Mouse (Mus musculus): ENCODE results near the gene Ints1.
A peak's percentile ranks its signal among the peaks of the same experiment; 100 is the strongest.
"Not testable (repeated sequence)": the region's sequence is repeated elsewhere in the genome, so short reads cannot be mapped to it uniquely, and the experiment has no call there.

Gene Ints1

DNA sequence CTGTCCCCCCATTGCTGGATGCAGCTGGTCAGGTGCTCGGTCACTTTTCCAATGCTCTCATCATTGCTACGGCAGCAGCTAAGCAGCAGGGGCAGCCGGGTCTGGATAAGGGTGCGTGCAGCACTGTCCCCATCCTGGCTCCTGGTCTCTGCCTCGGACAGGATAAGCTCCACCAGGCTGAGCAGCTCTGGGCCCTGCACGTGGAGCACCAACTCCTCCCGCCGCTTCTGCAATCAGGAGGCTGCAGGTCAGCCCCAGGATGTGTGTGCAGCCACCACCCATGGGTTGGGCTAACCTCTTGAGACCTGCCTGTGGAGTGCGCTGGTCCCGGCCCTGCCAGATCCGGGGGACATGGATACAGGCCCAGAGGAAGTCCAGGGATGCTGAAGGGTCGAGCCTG lies 19.3 kb downstream of the Ints1 start:
- DNase-seq (ENCODE audit: low read depth, low spot score): no peak

DNA sequence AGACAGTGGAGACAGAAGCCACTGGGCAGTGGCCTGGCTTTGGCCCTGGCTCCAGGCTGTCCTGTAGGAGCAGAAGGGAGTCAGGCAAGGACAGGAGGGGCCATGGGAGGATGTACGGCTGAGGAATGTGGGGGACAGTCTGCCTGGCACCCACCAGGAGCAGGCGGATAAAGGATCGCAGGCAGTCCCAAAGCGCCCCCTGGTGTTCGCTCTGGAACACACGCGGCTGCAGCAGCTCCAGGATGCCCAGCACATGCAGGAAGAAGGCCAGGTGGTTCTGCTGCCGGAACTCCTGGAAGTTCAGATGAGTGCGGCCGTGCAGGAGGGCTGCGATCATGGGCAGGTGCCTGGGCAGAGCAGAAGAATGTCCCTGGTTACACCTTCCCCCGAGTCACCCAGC lies 20.7 kb downstream of the Ints1 start:
- peak; percentile 34 for DNase-seq (ENCODE audit: low read depth, low spot score)

DNA sequence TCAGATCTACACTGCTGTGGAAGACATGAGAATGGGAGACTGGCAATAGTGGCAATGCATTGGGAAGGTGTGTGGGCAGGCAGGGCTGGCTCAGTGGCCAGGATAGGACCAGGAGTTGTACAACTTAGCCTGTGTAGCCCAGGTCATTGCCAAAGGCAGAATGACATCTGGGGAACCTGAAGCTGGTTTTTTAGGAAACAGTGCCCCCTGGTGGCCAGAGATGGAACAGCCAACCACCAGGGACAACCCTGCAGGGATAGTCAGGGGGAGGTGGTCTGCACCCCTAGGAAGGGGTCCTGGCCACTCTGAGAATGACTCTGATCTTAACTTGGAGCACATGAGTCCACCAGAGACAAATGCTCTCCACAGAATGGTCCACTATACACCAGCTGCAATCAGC lies 24.9 kb downstream of the Ints1 start:
- peak; percentile 51 for DNase-seq (ENCODE audit: low read depth, low spot score)

DNA sequence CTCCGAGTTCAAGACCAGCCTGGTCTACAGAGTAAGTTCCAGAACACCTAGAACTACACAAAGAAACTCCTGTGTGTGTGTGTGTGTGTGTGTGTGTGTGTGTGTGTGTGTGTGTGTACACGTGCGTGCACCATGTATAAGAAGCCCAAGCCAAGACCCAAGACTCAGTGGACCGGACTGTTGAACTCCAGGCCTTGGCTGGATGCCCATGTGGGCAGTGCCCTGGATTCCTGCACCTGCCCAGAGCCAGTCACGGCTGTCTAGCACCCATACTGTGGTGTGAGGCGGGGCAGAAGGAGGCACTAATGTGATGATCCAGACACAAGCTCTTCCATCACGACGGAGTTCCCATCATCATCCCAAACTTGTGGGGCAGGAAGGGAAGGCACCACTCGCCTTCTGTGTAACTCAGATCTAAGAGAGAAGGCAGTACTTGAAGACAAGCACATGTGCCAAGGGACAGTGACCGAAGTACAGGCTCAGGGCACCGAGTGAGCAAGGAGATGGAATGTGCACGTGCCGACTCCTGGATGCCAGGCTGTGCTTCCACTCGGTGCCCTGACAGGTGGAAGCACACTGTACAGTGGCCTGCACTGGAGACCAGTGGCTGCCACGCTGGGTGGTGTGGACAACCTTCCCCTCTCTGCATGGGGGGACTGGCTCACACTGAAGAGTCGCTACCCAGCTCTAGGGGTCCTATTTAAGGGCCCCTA lies 25.9 kb downstream of the Ints1 start:
- DNase-seq (ENCODE audit: low read depth, low spot score): no peak

DNA sequence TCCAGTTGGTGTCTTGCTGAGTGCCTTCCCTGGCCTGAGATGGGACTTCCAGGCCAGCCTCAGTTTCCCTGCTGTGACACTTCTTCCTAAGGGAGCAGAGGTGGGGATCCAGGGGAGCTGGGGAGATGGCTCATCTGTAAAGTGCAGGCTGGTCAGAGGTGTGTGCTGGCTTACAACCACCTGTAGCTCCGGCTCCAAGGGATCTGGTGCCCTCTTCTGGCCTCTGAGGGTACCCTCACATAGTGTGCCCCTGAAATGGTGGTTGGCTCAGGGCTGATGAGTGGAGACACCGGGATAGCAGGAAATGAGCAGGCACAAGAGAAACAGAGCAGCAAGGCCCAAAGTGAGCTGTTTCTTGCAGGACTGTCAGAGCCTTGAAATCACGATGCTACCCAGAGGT lies 29.7 kb downstream of the Ints1 start:
- peak; percentile 49 for DNase-seq (ENCODE audit: low read depth, low spot score)

DNA sequence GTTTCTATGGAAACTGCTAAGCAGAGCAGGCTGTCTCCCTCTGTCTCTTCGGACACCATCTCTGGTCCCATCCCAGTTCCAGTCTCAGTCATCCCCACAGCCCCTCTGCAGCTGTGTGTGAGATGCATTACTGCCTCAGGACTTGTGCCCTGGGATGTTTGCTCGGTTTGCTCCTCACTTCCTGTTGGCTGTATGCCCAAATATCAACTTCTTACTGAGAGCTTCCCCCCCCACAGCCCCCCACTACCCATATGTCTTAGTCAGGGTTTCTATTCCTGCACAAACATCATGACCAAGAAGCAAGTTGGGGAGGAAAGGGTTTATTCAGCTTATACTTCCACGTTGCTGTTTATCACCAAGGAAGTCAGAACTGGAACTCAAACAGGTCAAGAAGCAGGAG lies 32.8 kb downstream of the Ints1 start:
- DNase-seq (ENCODE audit: low read depth, low spot score): not testable (repeated sequence)

DNA sequence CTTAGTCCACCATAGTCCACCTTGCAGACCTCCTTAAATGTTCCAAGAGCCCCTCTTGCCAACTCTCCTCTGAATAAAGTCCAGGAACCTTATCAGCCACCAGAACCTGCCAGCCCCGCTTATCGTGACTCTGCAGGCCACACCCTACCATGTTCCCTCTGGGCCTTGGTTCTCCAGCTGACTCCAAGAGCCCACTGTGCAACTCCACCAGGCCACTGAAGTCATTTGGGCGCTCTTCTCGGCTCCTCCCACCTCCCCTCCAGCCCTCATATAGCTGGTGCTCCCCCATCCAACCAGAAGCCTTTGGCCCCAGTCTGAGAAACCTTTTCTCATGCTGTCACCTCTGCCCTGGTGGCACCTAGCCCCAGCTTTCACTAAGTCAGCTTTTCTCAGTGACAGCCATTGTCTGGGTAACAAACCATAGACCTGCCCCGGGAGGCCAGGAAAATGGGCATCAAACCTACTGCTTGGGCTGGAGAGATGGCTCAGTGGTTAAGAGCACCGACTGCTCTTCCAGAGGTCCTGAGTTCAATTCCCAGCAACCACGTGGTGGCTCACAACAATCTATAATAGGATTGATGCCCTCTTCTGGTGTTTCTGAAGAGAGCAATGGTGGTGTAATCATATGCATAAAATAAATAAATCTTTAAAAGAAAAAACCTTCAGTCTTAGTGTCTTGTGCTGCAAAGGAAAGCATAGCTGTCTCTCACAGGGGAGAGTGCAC lies 36.7 kb downstream of the Ints1 start:
- no peak for DNase-seq (ENCODE audit: low read depth, low spot score)

DNA sequence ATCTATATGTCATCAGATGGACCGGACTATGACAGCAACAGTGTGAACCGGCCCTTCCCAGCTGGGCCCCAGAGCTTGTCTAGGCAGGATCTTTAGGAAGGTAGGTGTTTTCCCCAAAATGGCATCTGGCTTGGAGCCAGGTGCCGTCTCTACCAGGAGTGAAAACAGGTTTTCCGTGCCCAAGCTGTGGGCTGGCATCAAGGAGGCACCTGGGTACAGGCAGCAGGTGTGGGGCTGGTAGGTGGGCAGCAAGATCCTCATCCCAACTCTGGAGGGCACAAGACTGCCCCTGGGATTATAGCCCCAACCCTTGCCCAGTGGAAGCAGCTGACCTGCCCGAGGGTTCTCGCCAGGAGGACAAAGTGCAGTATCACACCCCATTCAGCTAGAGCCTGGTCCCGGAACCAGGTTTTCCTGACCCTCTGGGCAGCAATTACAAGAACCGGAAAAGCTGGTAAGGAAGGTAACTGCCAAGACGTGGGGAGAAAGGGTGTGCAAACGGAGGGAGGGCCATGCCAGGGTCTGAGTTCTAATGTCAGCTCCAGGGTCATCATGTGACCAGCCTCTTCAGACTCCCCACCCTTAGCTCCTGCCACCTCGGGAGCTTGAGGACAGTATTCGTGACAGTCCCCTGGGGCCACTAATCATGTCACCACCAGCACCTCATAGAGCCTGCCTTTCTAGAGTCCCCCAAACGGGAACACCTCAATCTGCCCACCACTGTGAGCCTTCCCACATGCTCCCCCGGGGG lies 37.5 kb downstream of the Ints1 start:
- DNase-seq (ENCODE audit: low read depth, low spot score): no peak

DNA sequence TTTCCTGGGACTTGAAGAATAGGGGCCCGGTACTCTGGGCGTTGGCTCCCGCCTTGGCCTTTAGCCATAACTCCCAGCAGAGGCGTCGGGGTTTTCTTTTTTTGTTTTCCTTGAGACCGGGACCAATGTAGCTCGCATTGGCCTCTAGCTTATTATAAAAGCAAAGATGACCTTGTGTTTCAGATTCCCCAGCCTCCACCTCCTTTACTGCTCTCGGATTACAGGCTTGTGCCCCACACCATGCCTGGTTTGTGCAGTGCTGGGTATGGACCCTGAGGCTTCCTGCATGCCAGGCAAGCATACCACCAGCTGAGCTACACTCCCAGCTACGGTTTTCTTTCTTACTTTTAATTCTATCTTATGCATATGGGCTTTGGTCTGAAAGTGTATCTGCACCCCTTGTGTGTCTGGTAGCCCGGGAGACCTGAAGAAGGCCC lies 39.0 kb downstream of the Ints1 start:
- DNase-seq (ENCODE audit: low read depth, low spot score): no peak

DNA sequence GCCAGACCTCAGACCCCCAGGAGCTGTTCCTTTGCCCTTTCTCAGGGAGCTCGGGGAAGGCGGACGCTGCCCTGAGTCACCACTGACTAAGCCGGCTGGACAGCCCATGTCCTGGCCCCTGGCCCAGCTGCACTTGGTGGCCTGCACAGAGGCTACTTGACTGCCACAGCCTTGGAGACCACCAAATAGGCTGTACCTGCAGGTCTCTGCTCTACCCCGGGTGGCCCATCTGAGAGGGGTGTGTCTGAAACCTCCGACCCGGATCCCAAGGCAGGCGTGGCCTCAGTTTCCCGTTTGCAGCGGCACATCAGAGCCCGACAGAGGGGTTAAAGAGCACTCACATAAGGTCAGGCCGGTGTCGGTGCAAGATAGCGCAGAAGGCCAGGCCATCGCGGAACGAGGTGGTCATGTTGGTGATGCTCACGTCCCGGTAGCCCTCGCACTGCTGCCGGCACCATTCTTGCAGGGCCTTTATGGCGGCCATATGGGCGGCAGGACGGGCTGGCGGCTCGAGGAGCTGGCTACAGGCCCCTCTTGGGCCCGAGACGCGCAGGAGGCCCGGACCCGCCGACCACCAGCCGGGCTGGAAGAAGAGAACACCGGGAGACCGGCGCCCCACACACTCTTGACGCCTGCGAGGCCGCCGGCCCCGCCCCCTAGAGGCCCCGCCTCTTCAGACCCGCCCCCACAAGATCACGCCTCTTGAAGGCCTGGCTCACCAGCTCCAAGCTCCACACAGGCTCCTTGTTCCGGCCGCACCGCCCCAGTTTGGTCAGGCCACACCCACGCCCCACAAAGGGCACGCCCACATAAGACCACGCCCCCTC lies 39.6 kb downstream of the Ints1 start, which contains the start of gene Micall2:
Gene Micall2, minus strand, starts transcription at position 660 of the 827 bp plus-strand sequence.
- DNase-seq (ENCODE audit: low read depth, low spot score): peak; percentile 93

DNA sequence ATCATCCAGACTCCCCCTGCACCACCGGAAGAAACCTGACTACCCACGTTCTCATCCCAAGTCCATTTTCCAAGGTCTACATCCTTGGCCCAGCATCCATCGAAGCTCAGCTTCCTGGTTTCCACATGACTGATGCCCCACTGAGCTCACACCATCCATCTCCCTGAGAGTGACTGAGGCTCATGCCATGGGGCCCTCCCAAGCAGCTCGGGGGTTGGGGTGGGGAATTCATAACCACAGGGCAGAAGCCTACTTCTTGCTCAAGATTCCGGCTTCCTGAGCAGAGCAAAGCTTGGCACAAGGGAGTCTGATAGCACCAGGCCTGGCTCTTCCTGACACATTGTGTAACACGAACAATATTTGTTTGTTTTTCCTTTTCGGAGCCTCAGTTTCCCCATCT lies 40.7 kb downstream of the Ints1 start:
- DNase-seq (ENCODE audit: low read depth, low spot score): no peak

DNA sequence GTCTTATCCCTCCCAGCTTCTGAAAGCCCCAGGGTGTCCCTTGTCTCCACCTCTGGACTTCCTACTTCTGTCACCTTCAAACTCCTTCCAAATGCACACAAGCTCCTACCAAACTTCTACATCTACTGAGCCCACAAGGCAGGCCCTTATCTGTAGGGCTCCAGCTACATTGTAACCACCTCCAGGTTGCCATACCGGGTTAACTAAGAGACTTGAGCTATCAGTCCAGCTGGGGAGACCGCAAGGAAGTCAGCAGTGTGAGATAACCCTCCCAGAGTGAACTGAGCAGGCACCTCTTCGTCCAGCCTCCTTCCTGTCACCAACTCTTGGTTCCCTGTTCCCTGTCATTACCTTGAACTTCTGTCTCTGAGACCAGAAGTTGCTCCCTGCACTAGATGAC lies 41.5 kb downstream of the Ints1 start:
- DNase-seq (ENCODE audit: low read depth, low spot score): no peak

DNA sequence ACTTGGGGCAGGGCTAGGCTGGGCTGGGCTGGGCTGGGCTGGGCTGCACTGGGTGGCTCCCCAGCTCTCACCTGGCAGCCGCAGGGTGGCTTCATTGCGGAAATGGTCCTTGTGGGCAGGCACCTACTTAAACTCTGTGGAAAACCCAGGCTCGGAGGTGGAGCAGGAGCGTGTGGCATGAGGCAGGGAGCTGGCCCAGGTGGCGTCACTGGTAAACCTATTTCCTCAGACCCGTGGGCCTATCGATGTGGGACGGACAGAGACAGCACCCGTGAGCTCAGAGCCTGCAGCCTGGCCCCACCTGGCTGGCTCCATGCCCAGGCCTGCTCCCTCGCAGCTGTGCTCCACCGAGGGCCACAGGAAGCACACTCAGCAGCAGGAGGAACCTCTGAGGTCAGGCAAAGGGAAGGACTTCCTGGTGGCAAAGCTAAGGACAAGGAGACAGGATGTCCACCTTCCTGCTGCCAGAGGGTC lies 42.8 kb downstream of the Ints1 start:
- DNase-seq (ENCODE audit: low read depth, low spot score): no peak

DNA sequence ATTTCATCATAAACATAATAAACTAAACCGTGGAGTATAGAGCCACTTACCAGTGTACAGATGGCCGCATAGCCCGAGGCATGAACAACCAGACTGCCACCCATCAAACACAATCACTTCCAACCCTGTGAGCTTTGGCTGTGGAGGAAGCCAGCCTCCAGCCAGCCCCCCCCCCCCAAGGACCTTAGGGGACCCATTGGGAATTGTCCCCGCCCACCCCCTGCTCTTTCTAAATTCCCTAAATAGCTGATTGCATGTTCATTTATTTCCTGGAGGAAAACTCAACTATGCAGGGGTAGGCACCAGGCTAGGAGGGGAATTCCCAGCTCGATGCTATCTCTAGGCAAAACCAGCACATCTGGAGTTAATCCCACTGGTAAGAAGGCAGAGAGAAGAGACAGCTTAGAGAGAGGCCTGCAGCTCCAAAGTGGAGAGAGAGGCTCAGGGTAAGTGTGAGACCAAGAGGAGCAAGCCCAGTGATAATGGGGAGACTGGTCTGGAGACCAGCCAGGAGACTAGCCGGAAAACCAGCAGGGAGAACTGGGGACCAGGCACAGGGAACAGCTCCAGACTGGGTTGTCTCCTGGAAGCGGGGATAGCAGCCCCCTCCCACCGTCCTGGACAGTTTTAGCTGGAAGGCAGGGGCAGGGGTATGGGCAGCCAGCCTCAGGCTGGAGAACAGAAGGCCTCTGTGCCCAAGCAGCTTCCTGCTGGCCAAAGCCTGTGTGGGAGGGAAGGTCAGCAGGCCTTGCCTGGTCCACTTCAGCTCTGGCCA lies 44.6 kb downstream of the Ints1 start:
- no peak for DNase-seq (ENCODE audit: low read depth, low spot score)

DNA sequence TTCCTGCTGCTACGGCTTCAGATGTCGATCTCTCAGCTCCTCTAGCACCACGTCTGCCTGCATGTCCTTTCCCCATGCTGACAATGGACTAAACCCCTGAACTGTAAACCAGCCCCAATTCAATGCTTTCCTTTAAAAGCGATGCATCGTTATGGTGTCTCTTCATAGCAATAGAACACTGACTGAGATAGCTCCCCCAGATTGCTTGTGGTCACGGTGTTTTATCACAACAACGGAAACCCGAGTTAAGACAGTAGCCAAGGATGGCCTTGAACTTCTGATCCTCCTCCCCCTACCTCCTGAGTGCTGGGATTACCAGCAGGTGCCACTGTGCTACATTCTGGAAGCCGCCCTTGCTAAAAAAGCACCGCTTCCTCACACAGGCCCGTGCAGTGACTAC lies 48.2 kb downstream of the Ints1 start:
- no peak for DNase-seq (ENCODE audit: low read depth, low spot score)

DNA sequence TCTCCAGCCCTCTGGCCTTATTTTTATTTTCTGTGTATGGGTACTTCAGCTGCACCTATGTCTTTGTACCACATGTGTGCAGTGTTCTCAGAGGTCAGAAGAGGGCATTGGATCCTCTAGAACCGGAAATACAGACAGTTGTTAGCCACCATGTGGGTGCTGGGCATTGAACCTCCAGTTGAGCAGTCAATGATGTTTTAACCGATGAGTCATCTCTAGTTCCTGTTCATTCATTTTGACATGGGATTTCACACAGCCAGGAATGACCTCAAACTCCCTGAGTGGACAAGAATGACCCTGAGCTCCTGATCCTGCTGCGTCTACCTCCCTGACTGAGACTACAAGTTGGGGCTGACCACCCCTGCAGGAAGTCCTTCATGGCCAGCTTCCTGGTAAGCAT lies 49.3 kb downstream of the Ints1 start:
- no peak for DNase-seq (ENCODE audit: low read depth, low spot score)

DNA sequence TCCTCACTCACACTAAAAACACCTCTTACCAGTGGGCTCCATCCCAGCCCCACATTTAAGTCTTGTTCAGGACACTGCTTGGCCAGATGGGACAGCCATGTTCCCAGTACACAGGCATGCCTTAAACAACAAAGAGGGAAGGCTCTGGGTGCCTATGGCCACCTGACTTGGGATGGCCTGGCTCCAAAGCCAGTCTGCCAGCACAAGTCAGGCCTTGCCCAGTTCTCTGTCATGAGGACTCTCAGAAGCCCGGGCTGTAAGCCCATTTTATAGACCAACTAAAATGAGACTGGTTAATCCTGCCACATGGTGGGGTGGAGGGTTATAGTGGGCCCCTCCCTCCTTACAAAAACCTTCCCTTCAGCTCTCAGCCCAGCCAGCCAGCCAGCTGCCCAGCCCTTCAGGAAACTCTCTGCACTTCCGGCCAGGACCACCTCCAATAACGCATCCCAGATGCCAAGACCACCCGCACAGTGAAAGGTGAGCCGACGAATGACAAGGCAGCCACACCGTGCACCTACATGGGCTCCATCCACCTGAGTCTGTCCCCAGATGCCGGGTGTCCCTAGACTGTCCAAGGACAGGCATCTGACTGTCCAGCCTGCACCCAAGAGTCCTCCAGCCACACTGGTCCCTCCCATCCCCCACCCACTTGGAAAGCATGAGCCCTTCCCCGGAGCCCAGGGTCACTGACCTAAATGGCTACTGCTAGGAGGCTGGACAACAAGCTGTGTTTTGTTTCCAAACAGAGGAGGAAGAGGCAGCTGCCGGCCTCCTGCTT lies 50.9 kb downstream of the Ints1 start:
- no peak for DNase-seq (ENCODE audit: low read depth, low spot score)

DNA sequence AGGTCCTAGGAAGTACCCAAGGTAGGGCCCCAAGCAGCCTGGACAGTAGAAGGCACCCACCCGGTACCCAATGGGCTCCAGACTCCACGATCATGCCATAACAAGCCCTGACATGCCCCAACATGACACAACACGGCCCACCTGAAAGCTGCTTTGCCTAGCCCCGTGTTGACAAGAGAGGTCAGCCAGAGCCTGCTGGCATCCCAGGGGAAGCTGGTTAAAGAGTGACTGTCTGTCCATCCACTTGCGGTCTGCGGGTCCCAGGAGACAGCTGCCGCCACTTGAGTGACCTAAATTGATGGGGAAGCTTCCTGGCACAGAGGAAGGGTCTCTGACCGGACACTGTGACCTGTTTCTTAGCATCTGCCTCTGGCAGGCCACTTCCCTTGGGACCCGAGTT lies 52.4 kb downstream of the Ints1 start:
- no peak for DNase-seq (ENCODE audit: low read depth, low spot score)

DNA sequence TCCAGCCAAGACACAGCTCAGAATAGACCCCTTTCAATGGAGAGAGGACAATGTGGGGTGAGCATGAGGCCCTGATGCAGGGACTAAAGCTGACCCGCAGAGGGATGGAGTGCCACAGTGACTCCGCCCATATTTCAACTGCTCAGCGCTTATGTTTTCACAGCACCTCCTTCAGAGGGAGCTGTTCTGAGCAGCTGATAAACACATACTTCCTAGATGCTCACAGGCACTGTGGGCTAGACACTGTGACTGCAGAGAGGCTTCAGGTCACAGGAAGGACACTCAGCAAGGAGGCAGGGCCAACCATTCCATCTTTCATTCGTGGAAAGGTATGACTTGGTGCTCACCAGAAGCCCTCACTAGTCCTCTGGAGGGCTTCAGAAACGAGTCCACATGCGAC lies 52.8 kb downstream of the Ints1 start:
- DNase-seq (ENCODE audit: low read depth, low spot score): no peak

DNA sequence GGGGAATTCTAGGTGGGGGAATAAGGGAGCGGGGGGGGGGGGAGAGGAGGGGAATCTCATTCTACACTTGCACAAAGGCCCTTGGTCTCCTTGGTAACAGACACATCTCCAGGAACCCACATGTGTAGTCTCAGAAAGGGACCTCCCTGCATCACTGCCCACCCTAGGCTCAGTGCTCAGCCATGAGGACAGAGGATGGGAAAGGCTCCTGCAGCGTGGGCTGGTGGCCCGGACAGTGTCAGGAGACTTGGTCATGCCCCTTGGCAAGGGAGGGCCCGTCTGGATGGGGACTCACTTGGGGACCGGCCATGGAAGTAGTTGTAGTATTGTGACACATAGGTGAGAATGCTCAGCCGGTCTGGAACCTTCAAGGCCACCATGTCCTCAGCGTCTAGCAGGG lies 56.5 kb downstream of the Ints1 start:
- DNase-seq (ENCODE audit: low read depth, low spot score): no peak

Measured in CD4-positive helper T cell, adult 2 months (primary cell).